Mouse (Mus musculus) midbrain, embryonic 10.5 days (tissue): ENCODE results near the gene Acd. TPM values are rescaled to one million over a fixed set of nuclear protein-coding genes. Genes with fewer than 3 reads are reported as not detected.

Experiments used
- DNase-seq: peaks from one replicate; pipeline ENCODE4 v3.0.0-alpha.2; 2017; ENCODE audit warnings: low spot score
- H3K27ac ChIP-seq: fragments of 300-500 bp; sonication (generic); replicated peaks from 2 replicates; pipeline ENCODE4 v1.5.1; 2016; ENCODE audit warnings: mild to moderate bottlenecking
- H3K27me3 ChIP-seq: fragments of 300-500 bp; sonication (generic); 2 replicates; pipeline ENCODE4 v1.6.1; 2016; ENCODE audit warnings: low read depth, mild to moderate bottlenecking; ENCODE audit not compliant: poor library complexity, severe bottlenecking
- H3K36me3 ChIP-seq: fragments of 300-500 bp; sonication (generic); 2 replicates; pipeline ENCODE4 v1.6.1; 2016; ENCODE audit warnings: mild to moderate bottlenecking, moderate library complexity
- H3K4me1 ChIP-seq: fragments of 300-500 bp; sonication (generic); 2 replicates; pipeline ENCODE4 v1.6.1; 2016
- H3K4me3 ChIP-seq: fragments of 300-500 bp; sonication (generic); 2 replicates; pipeline ENCODE4 v1.5.1; 2016; ENCODE audit warnings: mild to moderate bottlenecking, moderate library complexity
- H3K9me3 ChIP-seq: fragments of 300-500 bp; sonication (generic); replicated peaks from 2 replicates; pipeline ENCODE4 v1.6.1; 2016; ENCODE audit warnings: mild to moderate bottlenecking
- WGBS: fragments of 180-500 bp; shearing (Covaris S2); methylation state at CpG from one replicate; pipeline ENCODE4 v1.1.7; 2016; 5-methylcytosine and 5-hydroxymethylcytosine counted together
- polyA plus RNA-seq: library from polyadenylated mRNA; unstranded; fragments of >200 nt; fragmentation: Nextera tagmentation; extraction: Ambion mirVana; gene quantifications from 2 replicates; pipeline ENCODE4 v1.2.1, GENCODE M21; 2016

Acd gene
- polyA plus RNA-seq, result 76.5 and 89.9 TPM in 2 replicates

GRCm38 (mm10) chr8:105700966-105701824 lies at the start of gene Acd, which contains the start of gene Pard6a:
TSS of gene Acd (minus strand) at chr8:105701102.
TSS of gene Pard6a (plus strand) at chr8:105701148.
- Histone ChIP-seq H3K27me3 (no peaks in the 10 kb centered on the region), H3K4me3 (peak within 1 kb of the TSS; percentile 81), H3K27ac (peak within 1 kb of the TSS; percentile 86), H3K9me3 (no peaks in the 10 kb centered on the region), H3K4me1 (peaks cover 33% of the 10 kb centered on the region), H3K36me3 (peaks cover 74% of the 10 kb centered on the region)
- DNase-seq, result peak; percentile 98
- under 1% methylated on average over 60 of the region's 60 CpGs for WGBS

- WGBS, result 16% methylated on average over 11 of the region's 11 CpGs
- Histone ChIP-seq H3K4me3 (no peak overlapping the region), H3K27ac (no peak overlapping the region), H3K36me3 (peaks cover 10% of the 10 kb centered on the region), H3K9me3 (no peaks in the 10 kb centered on the region), H3K27me3 (no peaks in the 10 kb centered on the region), H3K4me1 (peaks cover 17% of the 10 kb centered on the region)
- DNase-seq, result peak; percentile 18
These were observed 49.7 kb upstream of the Acd start for GRCm38 (mm10) chr8:105750606-105751005.

- H3K9me3 ChIP-seq, result no peaks in the 10 kb centered on the region
- no peak for DNase-seq
- H3K4me1 ChIP-seq, result no peaks in the 10 kb centered on the region
- 90% methylated on average over 4 of the region's 4 CpGs for WGBS
- peaks cover 11% of the 10 kb centered on the region for H3K36me3 ChIP-seq
- no peak overlapping the region for H3K4me3 ChIP-seq
- H3K27me3 ChIP-seq, result no peaks in the 10 kb centered on the region
- H3K27ac ChIP-seq, result no peak overlapping the region
These were observed 42.4 kb upstream of the Acd start for GRCm38 (mm10) chr8:105743301-105743700.

DNA sequence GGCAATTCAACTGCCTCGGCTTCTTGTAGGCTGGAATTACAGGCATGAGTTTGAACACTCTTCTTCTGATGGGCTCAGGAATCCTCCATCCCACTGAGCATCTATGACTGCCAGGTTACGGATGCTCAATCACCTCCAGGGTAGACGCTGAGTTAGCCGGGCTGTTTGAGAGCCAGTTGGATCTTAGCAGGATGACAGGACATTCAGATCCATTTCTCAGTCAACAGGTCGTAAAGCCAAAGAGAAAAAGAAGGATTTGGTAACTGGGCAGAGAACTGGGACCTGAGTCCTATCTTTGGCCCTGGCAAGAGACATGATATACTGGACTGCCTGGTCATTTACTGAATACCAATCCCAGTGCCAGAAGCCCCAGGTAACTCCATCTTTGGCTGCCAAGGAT lies 38.3 kb upstream of the Acd start:
- Histone ChIP-seq H3K4me3 (no peak overlapping the region), H3K36me3 (peaks cover 9% of the 10 kb centered on the region; the same call in 1 of the 2 replicates), H3K27me3 (no peaks in the 10 kb centered on the region), H3K9me3 (no peaks in the 10 kb centered on the region), H3K27ac (no peak overlapping the region), H3K4me1 (no peaks in the 10 kb centered on the region)
- no peak for DNase-seq
- 91% methylated on average over 5 of the region's 5 CpGs for WGBS

DNA sequence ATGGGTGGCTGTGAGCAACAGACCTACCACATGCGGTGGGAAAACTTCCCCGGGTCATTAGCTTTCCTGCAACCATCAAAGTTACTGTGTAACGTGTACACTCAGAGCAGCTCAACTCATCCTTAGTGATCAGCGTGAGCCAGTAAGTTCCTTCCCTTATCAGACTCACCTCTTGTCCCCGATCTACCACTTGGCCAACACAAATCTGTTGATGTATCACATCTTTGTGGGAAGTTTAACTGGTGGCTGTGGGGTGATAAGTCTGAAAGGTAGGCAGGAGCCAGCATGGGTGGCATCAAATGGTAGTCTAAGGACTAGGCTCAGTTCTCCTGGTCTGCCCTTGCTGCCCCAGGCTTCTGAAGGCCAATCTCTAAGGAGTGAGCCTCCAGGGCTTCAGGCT lies 31.3 kb upstream of the Acd start:
- no peaks in the 10 kb centered on the region for H3K27me3 ChIP-seq
- no peaks in the 10 kb centered on the region for H3K4me1 ChIP-seq
- H3K4me3 ChIP-seq, result no peak overlapping the region
- no peak overlapping the region for H3K27ac ChIP-seq
- DNase-seq, result no peak
- H3K36me3 ChIP-seq, result peaks cover 11% of the 10 kb centered on the region
- H3K9me3 ChIP-seq, result no peaks in the 10 kb centered on the region
- WGBS, result 93% methylated on average over 5 of the region's 5 CpGs

GRCm38 (mm10) chr8:105727397-105728124 lies 26.7 kb upstream of the Acd start:
- DNase-seq, result no peak
- Histone ChIP-seq H3K27me3 (no peaks in the 10 kb centered on the region), H3K9me3 (no peaks in the 10 kb centered on the region), H3K4me1 (no peaks in the 10 kb centered on the region), H3K27ac (0 out of 2 replicates have a peak overlapping the region, but pooled peaks have one; percentile 10), H3K4me3 (no peak overlapping the region), H3K36me3 (peaks cover 52% of the 10 kb centered on the region)
- 88% methylated on average over 18 of the region's 18 CpGs for WGBS

DNA sequence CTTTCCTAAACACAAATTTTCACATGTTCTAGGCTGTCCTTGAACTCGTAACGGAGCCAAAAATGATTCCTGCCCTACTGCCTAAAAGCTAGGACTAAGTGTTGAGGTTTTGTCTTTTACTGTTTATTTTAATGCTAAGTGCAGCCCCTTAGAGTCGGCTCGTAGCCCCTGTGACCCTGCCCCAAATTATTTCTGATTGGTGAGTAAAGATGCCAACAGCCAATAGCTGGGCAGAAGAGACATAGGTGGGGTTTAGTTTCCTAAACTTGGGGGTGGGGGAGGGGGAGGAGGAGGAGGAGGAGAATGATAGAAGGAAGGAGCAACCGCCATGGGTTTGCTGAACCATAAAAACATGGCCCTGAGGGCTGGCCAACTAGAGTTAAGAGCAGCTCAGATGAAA lies 24.8 kb upstream of the Acd start:
- Histone ChIP-seq H3K27me3 (no peaks in the 10 kb centered on the region), H3K36me3 (peaks cover 59% of the 10 kb centered on the region), H3K27ac (no peak overlapping the region), H3K4me1 (no peaks in the 10 kb centered on the region), H3K4me3 (no peak overlapping the region), H3K9me3 (no peaks in the 10 kb centered on the region)
- DNase-seq, result no peak
- WGBS, result 88% methylated on average over 5 of the region's 5 CpGs

DNA sequence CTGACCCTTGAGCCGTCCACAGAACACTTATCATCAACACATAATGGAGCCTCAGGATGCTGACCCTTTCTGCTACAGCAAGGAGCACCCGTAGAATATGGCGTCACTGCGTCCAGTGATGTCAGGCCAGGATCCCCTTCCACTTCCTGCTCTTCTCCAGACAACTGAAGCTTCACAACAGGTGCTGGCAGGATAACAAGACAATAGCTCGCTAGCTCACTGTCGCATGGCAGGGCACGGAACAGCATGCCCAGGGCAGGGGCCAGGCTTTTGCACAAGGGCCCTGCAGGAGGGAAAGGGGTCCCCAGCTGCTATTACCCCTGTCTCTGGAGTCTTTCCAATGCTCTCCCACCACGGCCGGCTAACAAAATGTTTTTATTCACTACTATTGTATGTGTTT lies 22.0 kb upstream of the Acd start:
- DNase-seq, result no peak
- no peaks in the 10 kb centered on the region for H3K27me3 ChIP-seq
- peaks cover 55% of the 10 kb centered on the region for H3K36me3 ChIP-seq
- H3K9me3 ChIP-seq, result no peaks in the 10 kb centered on the region
- H3K4me3 ChIP-seq, result no peak overlapping the region
- H3K27ac ChIP-seq, result no peak overlapping the region
- H3K4me1 ChIP-seq, result no peaks in the 10 kb centered on the region
- WGBS, result 92% methylated on average over 9 of the region's 9 CpGs

- peaks cover 50% of the 10 kb centered on the region for H3K36me3 ChIP-seq
- DNase-seq, result no peak
- no peak overlapping the region for H3K4me3 ChIP-seq
- no peaks in the 10 kb centered on the region for H3K4me1 ChIP-seq
- H3K27ac ChIP-seq, result no peak overlapping the region
- no peaks in the 10 kb centered on the region for H3K9me3 ChIP-seq
- WGBS, result 87% methylated on average over 4 of the region's 4 CpGs
- H3K27me3 ChIP-seq, result no peaks in the 10 kb centered on the region
These were observed 18.7 kb upstream of the Acd start for GRCm38 (mm10) chr8:105719637-105720036.

DNA sequence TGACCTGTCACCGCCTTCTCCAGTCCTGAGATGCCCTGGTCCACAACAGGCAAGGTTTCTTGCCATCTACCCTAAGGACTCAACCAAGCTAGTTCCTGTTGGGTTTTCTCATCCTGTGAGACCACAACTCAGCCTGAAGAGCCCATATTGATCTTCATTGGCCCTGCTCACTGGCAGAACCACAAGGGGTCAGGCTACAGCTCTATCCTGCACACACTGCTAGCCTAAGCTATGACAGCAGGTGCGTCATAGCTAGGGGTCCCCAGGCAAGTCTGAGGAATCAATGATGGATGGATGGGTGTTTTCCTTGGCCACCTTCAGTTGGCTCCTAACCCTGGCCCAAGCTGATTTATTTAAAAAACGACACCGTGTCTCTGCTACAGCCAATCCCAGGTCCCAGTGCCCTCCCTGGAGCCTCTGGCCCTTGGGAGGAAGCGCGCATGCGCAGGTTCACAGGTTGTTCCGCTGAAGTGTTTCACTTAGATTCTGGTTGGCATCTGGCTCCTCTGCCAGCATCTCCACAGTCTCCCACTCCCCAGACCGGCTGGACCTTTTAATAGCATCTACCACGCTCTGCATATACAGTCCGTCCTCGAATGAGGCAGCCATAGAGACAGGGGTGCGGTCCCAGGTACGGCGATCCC lies 15.5 kb upstream of the Acd start:
- 92% methylated on average over 15 of the region's 15 CpGs for WGBS
- Histone ChIP-seq H3K4me3 (no peak overlapping the region), H3K9me3 (no peaks in the 10 kb centered on the region), H3K27ac (no peak overlapping the region), H3K36me3 (peaks cover 30% of the 10 kb centered on the region), H3K27me3 (no peaks in the 10 kb centered on the region), H3K4me1 (no peaks in the 10 kb centered on the region)
- DNase-seq, result no peak

DNA sequence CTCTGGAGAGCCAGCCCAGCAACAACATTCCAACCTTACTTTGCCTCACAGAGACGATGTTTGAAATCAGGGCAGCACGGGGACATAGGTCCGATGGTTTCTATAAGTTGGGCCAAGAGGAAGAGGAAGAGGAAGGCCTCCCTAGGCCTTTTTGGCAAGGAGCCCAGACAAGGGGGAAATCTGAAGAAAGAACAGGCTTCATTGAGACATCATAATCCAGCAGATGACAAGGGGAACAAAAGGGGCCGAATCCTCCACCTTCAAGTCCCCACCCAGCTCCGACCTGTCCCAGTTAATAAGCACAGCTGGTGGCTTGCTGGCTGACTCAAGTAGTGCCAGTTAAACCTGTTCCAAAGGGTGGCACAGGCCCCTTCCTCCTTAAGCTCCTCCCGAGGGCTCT lies 14.1 kb upstream of the Acd start:
- peaks cover 27% of the 10 kb centered on the region for H3K36me3 ChIP-seq
- H3K4me1 ChIP-seq, result no peaks in the 10 kb centered on the region
- H3K4me3 ChIP-seq, result no peak overlapping the region
- no peak overlapping the region for H3K27ac ChIP-seq
- H3K27me3 ChIP-seq, result no peaks in the 10 kb centered on the region
- no peak for DNase-seq
- no peaks in the 10 kb centered on the region for H3K9me3 ChIP-seq
- 88% methylated on average over 6 of the region's 6 CpGs for WGBS

GRCm38 (mm10) chr8:105714139-105714538 lies 13.2 kb upstream of the Acd start:
- whole genome bisulfite sequencing, result 15% methylated on average over 3 of the region's 3 CpGs
- Histone ChIP-seq H3K27ac (no peak overlapping the region), H3K4me3 (no peak overlapping the region), H3K27me3 (no peaks in the 10 kb centered on the region), H3K4me1 (no peaks in the 10 kb centered on the region), H3K9me3 (no peaks in the 10 kb centered on the region), H3K36me3 (peaks cover 27% of the 10 kb centered on the region)
- peak; percentile 84 for DNase-seq
